Mouse (Mus musculus) limb, embryonic 14.5 days (tissue): ENCODE measurements around the gene Gata5. TPM values are rescaled to one million over a fixed set of nuclear protein-coding genes. Genes with fewer than 3 reads are reported as not detected.

Experiments
- ATAC-seq: fragments of 200-750 bp; cut with Nextera tagmentation; 2 replicates; pipeline ENCODE4 v1.8.0; 2017; ENCODE audit warnings: low read depth, moderate number of reproducible peaks, moderate TSS enrichment; ENCODE audit not compliant: low FRiP score
- DNase-seq: peaks from one replicate; pipeline ENCODE4 v3.0.0-alpha.2; 2015; ENCODE audit warnings: low spot score
- H3K27ac ChIP-seq: fragments of 300-500 bp; sonication (generic); replicated peaks from 2 replicates; pipeline ENCODE4 v1.5.1; 2014; ENCODE audit warnings: low read depth, mild to moderate bottlenecking, low read length, moderate library complexity, mixed read lengths
- H3K27me3 ChIP-seq: fragments of 300-500 bp; sonication (generic); 2 replicates; pipeline ENCODE4 v1.6.1; 2014; ENCODE audit warnings: low read length, mixed read lengths; ENCODE audit not compliant: control insufficient read depth, insufficient read depth
- H3K36me3 ChIP-seq: fragments of 300-500 bp; sonication (generic); 2 replicates; pipeline ENCODE4 v1.6.1; 2014; ENCODE audit warnings: mild to moderate bottlenecking, low read length, moderate library complexity, mixed read lengths; ENCODE audit not compliant: control insufficient read depth, insufficient read depth
- H3K4me1 ChIP-seq: fragments of 300-500 bp; sonication (generic); 2 replicates; pipeline ENCODE4 v1.6.1; 2014; ENCODE audit warnings: antibody characterized with exemption, low read length, mixed read lengths; ENCODE audit not compliant: control insufficient read depth, insufficient read depth
- H3K4me2 ChIP-seq: fragments of 300-500 bp; sonication (generic); replicated peaks from 2 replicates; pipeline ENCODE4 v1.6.1; 2014; ENCODE audit warnings: low read depth, mild to moderate bottlenecking, low read length, moderate library complexity; ENCODE audit not compliant: severe bottlenecking
- H3K4me3 ChIP-seq: fragments of 300-500 bp; sonication (generic); replicated peaks from 2 replicates; pipeline ENCODE4 v1.5.1; 2014; ENCODE audit warnings: low read length
- H3K9ac ChIP-seq: fragments of 300-500 bp; sonication (generic); 2 replicates; pipeline ENCODE4 v1.6.1; 2014; ENCODE audit warnings: mild to moderate bottlenecking, low read depth, low read length, moderate library complexity; ENCODE audit not compliant: severe bottlenecking
- H3K9me3 ChIP-seq: fragments of 300-500 bp; sonication (generic); 2 replicates; pipeline ENCODE4 v1.6.1; 2016; ENCODE audit warnings: low read length; ENCODE audit not compliant: control insufficient read depth
- POLR2A ChIP-seq: fragments of 200-500 bp; IDR thresholded peaks from 2 replicates; pipeline ENCODE4 v1.8.0; 2012; ENCODE audit warnings: inconsistent platforms, mild to moderate bottlenecking, moderate library complexity, borderline replicate concordance; ENCODE audit not compliant: insufficient read depth, insufficient read length; ENCODE audit errors: extremely low read depth
- WGBS: fragments of 180-500 bp; shearing (Covaris S2); extraction: QIAGEN DNeasy Blood & Tissue Kit; methylation state at CpG from one replicate; pipeline ENCODE4 v1.1.7; 2014; 5-methylcytosine and 5-hydroxymethylcytosine counted together
- polyA plus RNA-seq, 2 experiments: library from polyadenylated mRNA; depleted of rRNA in 1 of 2; stranded (reverse) in 1 of 2; unstranded in 1 of 2; fragments of >200 nt; fragmentation: Nextera tagmentation in 1 of 2; extraction: Ambion mirVana in 1 of 2; gene quantifications; 2 replicates each; pipeline versions ENCODE4 v1.2.1 to v1.2.3; 2012 to 2014

The Gata5 gene
- polyA plus RNA-seq, 2 experiments, result 0.05 to 0.06 TPM

GRCm38 (mm10) chr2:180304554-180304953, 29.9 kb downstream of the Gata5 start:
- DNase-seq, result no peak
- Histone ChIP-seq H3K27ac (no peak overlapping the region), H3K4me3 (no peak overlapping the region), H3K27me3 (no peaks in the 10 kb centered on the region), H3K4me2 (no peak overlapping the region), H3K36me3 (no peaks in the 10 kb centered on the region), H3K9me3 (0 out of 2 replicates have a peak, but pooled peaks cover 5% of the 10 kb centered on the region), H3K4me1 (no peaks in the 10 kb centered on the region), H3K9ac (no peak overlapping the region)
- WGBS, result 69% methylated on average over 4 of the region's 4 CpGs
- ATAC-seq, result no peak
- no peak for TF ChIP-seq POLR2A

DNA sequence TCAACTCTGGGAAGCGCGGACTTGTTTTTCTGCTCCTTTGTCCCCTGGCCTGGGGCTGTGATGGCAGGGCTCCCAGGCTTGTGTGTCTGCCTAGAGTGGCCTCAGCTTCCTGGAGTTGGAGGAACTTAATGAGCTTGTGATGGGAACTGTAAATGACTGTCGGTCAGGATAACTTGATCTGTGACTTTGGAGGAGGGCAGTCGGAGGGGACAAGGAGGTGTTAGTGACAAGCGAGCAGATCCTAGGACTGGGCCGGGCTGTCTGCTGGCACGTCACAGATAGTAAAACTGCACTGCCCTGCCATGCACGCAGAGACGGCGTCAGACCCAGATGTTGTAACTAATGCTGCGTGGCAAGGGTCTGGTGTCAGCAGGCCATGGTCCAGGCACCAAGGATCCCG, 31.0 kb downstream of the Gata5 start:
- 39% methylated on average over 12 of the region's 12 CpGs for WGBS
- Histone ChIP-seq H3K4me2 (no peak overlapping the region), H3K4me1 (no peaks in the 10 kb centered on the region), H3K36me3 (no peaks in the 10 kb centered on the region), H3K27ac (no peak overlapping the region), H3K9me3 (0 out of 2 replicates have a peak, but pooled peaks cover 5% of the 10 kb centered on the region), H3K9ac (no peak overlapping the region), H3K4me3 (no peak overlapping the region), H3K27me3 (no peaks in the 10 kb centered on the region)
- ATAC-seq (no peak), DNase-seq (no peak)
- TF ChIP-seq POLR2A, result no peak

GRCm38 (mm10) chr2:180302201-180302600, 32.3 kb downstream of the Gata5 start:
- WGBS, result 84% methylated on average over 4 of the region's 4 CpGs
- H3K9ac ChIP-seq, result no peak overlapping the region
- H3K4me2 ChIP-seq, result no peak overlapping the region
- no peaks in the 10 kb centered on the region for H3K36me3 ChIP-seq
- H3K27me3 ChIP-seq, result no peaks in the 10 kb centered on the region
- H3K27ac ChIP-seq, result no peak overlapping the region
- H3K4me3 ChIP-seq, result no peak overlapping the region
- DNase-seq (no peak), ATAC-seq (no peak)
- H3K9me3 ChIP-seq, result 0 out of 2 replicates have a peak, but pooled peaks cover 5% of the 10 kb centered on the region
- no peaks in the 10 kb centered on the region for H3K4me1 ChIP-seq
- no peak for TF ChIP-seq POLR2A

GRCm38 (mm10) chr2:180300771-180301170, 33.7 kb downstream of the Gata5 start:
- no peak overlapping the region for H3K9ac ChIP-seq
- ATAC-seq (no peak), DNase-seq (no peak)
- H3K36me3 ChIP-seq, result no peaks in the 10 kb centered on the region
- H3K27me3 ChIP-seq, result no peaks in the 10 kb centered on the region
- TF ChIP-seq POLR2A, result no peak
- H3K4me1 ChIP-seq, result no peaks in the 10 kb centered on the region
- 0 out of 2 replicates have a peak, but pooled peaks cover 5% of the 10 kb centered on the region for H3K9me3 ChIP-seq
- H3K4me3 ChIP-seq, result no peak overlapping the region
- WGBS, result 29% methylated on average over 5 of the region's 5 CpGs
- H3K27ac ChIP-seq, result no peak overlapping the region
- no peak overlapping the region for H3K4me2 ChIP-seq

DNA sequence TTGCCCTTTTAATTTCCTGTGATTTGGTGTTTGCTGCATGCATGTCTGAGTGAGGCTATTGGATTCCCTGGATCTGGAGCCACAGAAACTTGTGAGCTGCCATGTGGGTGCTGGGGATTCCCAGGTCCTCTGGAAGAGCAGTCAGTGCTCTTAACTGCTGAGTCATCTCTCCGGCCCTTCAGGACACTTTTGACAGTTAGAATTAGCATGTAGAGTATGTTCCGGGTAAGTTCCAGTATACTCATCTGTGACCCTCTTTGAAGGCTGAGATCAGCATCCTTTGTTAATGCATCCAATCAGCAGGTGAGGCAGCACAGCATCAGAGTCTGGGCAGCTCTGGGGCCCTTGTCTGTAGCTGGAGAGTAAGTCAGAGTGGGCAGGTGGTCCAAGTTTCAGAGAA, 34.2 kb downstream of the Gata5 start:
- no peak for TF ChIP-seq POLR2A
- no peak for DNase-seq
- no peak overlapping the region for H3K4me3 ChIP-seq
- H3K27ac ChIP-seq, result no peak overlapping the region
- H3K27me3 ChIP-seq, result no peaks in the 10 kb centered on the region
- H3K9me3 ChIP-seq, result 0 out of 2 replicates have a peak, but pooled peaks cover 5% of the 10 kb centered on the region
- no peaks in the 10 kb centered on the region for H3K4me1 ChIP-seq
- H3K9ac ChIP-seq, result no peak overlapping the region
- H3K4me2 ChIP-seq, result no peak overlapping the region
- WGBS, result 74% methylated on average over 2 of the region's 2 CpGs
- H3K36me3 ChIP-seq, result no peaks in the 10 kb centered on the region
- ATAC-seq, result no peak

DNA sequence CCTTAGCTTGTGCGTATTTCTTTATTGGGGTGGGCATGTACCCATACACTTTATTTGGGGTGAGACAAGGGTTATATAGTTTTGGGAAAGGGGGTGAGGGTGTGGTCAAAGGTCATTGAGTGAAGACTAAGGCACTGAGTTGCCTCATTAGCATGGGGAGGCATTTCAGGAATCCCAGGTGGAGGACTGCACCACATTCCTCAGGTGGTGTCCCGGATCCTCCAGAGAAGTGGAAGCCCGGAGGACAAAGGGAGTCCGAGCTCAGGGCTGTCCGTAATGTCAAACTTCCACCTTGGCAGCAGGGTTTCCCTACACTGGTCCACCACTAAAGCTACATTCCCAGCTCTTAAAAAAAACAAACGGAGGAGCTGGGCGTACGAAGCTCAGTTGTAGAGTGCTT, 41.6 kb downstream of the Gata5 start:
- Histone ChIP-seq H3K4me3 (no peak overlapping the region), H3K4me2 (no peak overlapping the region), H3K4me1 (no peaks in the 10 kb centered on the region), H3K27me3 (no peaks in the 10 kb centered on the region), H3K9ac (no peak overlapping the region), H3K36me3 (no peaks in the 10 kb centered on the region), H3K27ac (no peak overlapping the region), H3K9me3 (no peaks in the 10 kb centered on the region)
- DNase-seq, result no peak
- no peak for ATAC-seq
- no peak for TF ChIP-seq POLR2A
- 63% methylated on average over 8 of the region's 8 CpGs for WGBS
